8 mouse cellular contexts compared by ENCODE assay signal in the genomic region with DNA sequence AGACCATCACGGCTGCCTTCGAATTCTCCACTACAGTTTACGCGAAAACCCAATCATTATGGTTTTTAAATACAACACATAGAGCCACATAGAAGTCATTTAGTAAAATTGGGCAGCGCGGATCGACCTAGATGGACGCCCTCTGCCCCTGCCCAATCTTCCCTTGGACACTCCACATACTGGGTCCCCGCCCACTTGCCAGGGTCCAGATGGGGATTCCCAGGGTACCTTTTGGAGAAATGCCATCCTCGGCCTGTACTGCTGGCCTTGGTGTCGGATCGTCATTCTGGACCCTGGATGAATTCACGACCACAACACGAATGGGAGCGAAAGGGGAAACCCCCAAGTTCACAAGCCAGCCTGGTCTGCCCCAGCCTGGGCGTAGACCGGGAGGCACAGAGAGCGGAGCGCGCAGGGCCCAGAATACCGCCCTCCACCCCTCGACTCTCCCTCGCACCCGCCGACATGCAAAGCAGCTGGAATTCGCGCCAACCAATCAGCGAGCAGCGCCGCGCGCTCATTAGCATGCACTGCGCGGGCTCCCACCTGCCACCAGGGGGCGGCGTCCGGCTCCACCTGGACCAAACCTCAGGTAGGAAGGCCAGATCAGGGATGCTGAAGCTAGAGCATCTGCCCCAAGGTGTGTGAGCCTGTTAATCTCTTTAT. TPM values are rescaled to one million over a fixed set of nuclear protein-coding genes. Genes with fewer than 3 reads are reported as not detected.
A peak's percentile ranks its signal among the peaks of the same experiment; 100 is the strongest.
DNase-seq lines count a peak whose midpoint lies in the region; ATAC-seq and TF ChIP-seq lines count a peak whose summit lies in the region.

A gene (minus strand): TSS at position 420 of the 666 bp plus-strand sequence.

- no peak for TF ChIP-seq EP300 in heart, postnatal 0 days (IDR thresholded peaks at IDR 0.05; ENCODE audit: low read depth)
- no peak for TF ChIP-seq EP300 in liver, embryonic 14.5 days (IDR thresholded peaks at IDR 0.05; ENCODE audit: low read depth)

- H3K27ac ChIP-seq in forebrain, embryonic 13.5 days, result no peak within 1 kb of the TSS
- no peak within 1 kb of the TSS for H3K27ac ChIP-seq in heart, postnatal 0 days (ENCODE audit: low read depth)
- H3K27ac ChIP-seq in liver, embryonic 14.5 days, result no peak within 1 kb of the TSS
- H3K27ac ChIP-seq in neural tube, embryonic 11.5 days (ENCODE audit: low read depth, low read length), result no peak within 1 kb of the TSS
- H3K27ac ChIP-seq in stomach, embryonic 16.5 days (ENCODE audit: low read length), result no peak within 1 kb of the TSS

- WGBS in forebrain, embryonic 13.5 days, result 3% methylated on average over 37 of the region's 37 CpGs
- WGBS in heart, postnatal 0 days, result 7% methylated on average over 37 of the region's 37 CpGs
- 9% methylated on average over 37 of the region's 37 CpGs for WGBS in liver, embryonic 14.5 days (ENCODE audit: insufficient replicate concordance)
- 4% methylated on average over 37 of the region's 37 CpGs for WGBS in neural tube, embryonic 11.5 days
- WGBS in stomach, embryonic 16.5 days, result 4% methylated on average over 37 of the region's 37 CpGs

- H3K27me3 ChIP-seq in E14TG2a.4 (ENCODE audit: insufficient read depth, low read length), result peaks cover 28% of the 10 kb centered on the region
- 0 out of 2 replicates have a peak, but pooled peaks cover 13% of the 10 kb centered on the region for H3K27me3 ChIP-seq in forebrain, embryonic 13.5 days
- peaks cover 8% of the 10 kb centered on the region; the same call in 1 of the 2 replicates for H3K27me3 ChIP-seq in heart, postnatal 0 days (ENCODE audit: control insufficient read depth, insufficient read depth, low read length)
- peaks cover 3% of the 10 kb centered on the region; the same call in 1 of the 2 replicates for H3K27me3 ChIP-seq in liver, embryonic 14.5 days (ENCODE audit: control insufficient read depth, insufficient read depth, low read length)
- H3K27me3 ChIP-seq in neural tube, embryonic 11.5 days (ENCODE audit: control insufficient read depth, insufficient read depth, low read length), result no peaks in the 10 kb centered on the region
- H3K27me3 ChIP-seq in stomach, embryonic 16.5 days (ENCODE audit: control insufficient read depth, insufficient read depth, low read length), result no peaks in the 10 kb centered on the region

- H3K4me3 ChIP-seq in E14TG2a.4 (replicated peaks; ENCODE audit: low read length), result peak within 1 kb of the TSS; percentile 70
- peak within 1 kb of the TSS; percentile 42 for H3K4me3 ChIP-seq in forebrain, embryonic 13.5 days
- peak within 1 kb of the TSS; percentile 40 for H3K4me3 ChIP-seq in heart, postnatal 0 days (ENCODE audit: low read depth, low read length)
- H3K4me3 ChIP-seq in liver, embryonic 14.5 days (ENCODE audit: insufficient read depth in 1 of 2, low read depth in 2 of 2, low read length in 2 of 2), result peak within 1 kb of the TSS; percentile 2 to 13; a peak in 1 of 4 replicates
- peak within 1 kb of the TSS; percentile 32 for H3K4me3 ChIP-seq in neural tube, embryonic 11.5 days (ENCODE audit: low read depth, low read length)
- H3K4me3 ChIP-seq in stomach, embryonic 16.5 days (replicated peaks; ENCODE audit: low read length), result peak within 1 kb of the TSS; percentile 42

- peak; percentile 98 for ATAC-seq in forebrain, embryonic 13.5 days
- peak; percentile 98 for ATAC-seq in heart, postnatal 0 days (ENCODE audit: insufficient read depth, low read depth)
- peak; percentile 96 for ATAC-seq in liver, embryonic 14.5 days (ENCODE audit: insufficient read depth)
- ATAC-seq in neural tube, embryonic 11.5 days (ENCODE audit: insufficient read depth, low FRiP score, low TSS enrichment), result peak; percentile 97
- peak; percentile 99 for ATAC-seq in stomach, embryonic 16.5 days (ENCODE audit: insufficient read depth, low FRiP score)

- peaks cover 4% of the 10 kb centered on the region for H3K4me1 ChIP-seq in E14TG2a.4 (replicated peaks; ENCODE audit: low read depth, low read length)
- H3K4me1 ChIP-seq in forebrain, embryonic 13.5 days, result peaks cover 10% of the 10 kb centered on the region
- peaks cover 5% of the 10 kb centered on the region; the same call in 1 of the 2 replicates for H3K4me1 ChIP-seq in heart, postnatal 0 days (ENCODE audit: control insufficient read depth, insufficient read depth)
- no peaks in the 10 kb centered on the region; a peak in 2 of 4 replicates for H3K4me1 ChIP-seq in liver, embryonic 14.5 days (replicated peaks; ENCODE audit: control insufficient read depth in 2 of 2, insufficient read depth in 2 of 2, low read length in 1 of 2)
- no peaks in the 10 kb centered on the region; the same call in 1 of the 2 replicates for H3K4me1 ChIP-seq in neural tube, embryonic 11.5 days (ENCODE audit: control insufficient read depth, insufficient read depth, low read length)
- H3K4me1 ChIP-seq in stomach, embryonic 16.5 days (ENCODE audit: control insufficient read depth, insufficient read depth, low read length), result peaks cover 9% of the 10 kb centered on the region

- TF ChIP-seq CTCF in E14TG2a.4 (conservative IDR thresholded peaks at IDR 0.05; ENCODE audit: low read length), result peak; percentile 65
- peak; percentile 93 for TF ChIP-seq CTCF in heart, postnatal 0 days (IDR thresholded peaks at IDR 0.05; ENCODE audit: low read depth)
- peak; percentile 96 for TF ChIP-seq CTCF in liver, embryonic 14.5 days (IDR thresholded peaks at IDR 0.05; ENCODE audit: low read depth)

- H3K9ac ChIP-seq in forebrain, embryonic 13.5 days, result peak within 1 kb of the TSS; percentile 64
- H3K9ac ChIP-seq in heart, postnatal 0 days (replicated peaks; ENCODE audit: low read depth, low read length), result 0 out of 2 replicates have a peak within 1 kb of the TSS, but pooled peaks have one; percentile 8
- no peak within 1 kb of the TSS for H3K9ac ChIP-seq in liver, embryonic 14.5 days (replicated peaks)
- H3K9ac ChIP-seq in neural tube, embryonic 11.5 days (ENCODE audit: low read length), result peak within 1 kb of the TSS; percentile 39
- H3K9ac ChIP-seq in stomach, embryonic 16.5 days (ENCODE audit: low read length), result peak within 1 kb of the TSS; percentile 69

- peak; percentile 93 for DNase-seq in cerebellum, adult 11 months
- peak; percentile 80 for DNase-seq in heart, postnatal 0 days (ENCODE audit: low spot score)
- DNase-seq in kidney, postnatal 36 days, result peak; percentile 94 to 98
- DNase-seq in liver, embryonic 14.5 days (ENCODE audit: low read depth in 3 of 3, low spot score in 3 of 3), result peak; percentile 60 to 71 (median 60)
- DNase-seq in neural tube, embryonic 11.5 days (ENCODE audit: low spot score), result peak; percentile 90

- no peaks in the 10 kb centered on the region for H3K36me3 ChIP-seq in E14TG2a.4 (ENCODE audit: insufficient read depth, low read length)
- no peaks in the 10 kb centered on the region for H3K36me3 ChIP-seq in forebrain, embryonic 13.5 days (ENCODE audit: poor library complexity, severe bottlenecking)
- no peaks in the 10 kb centered on the region for H3K36me3 ChIP-seq in heart, postnatal 0 days (replicated peaks; ENCODE audit: control insufficient read depth, insufficient read depth, low read length)
- H3K36me3 ChIP-seq in liver, embryonic 14.5 days (replicated peaks; ENCODE audit: control insufficient read depth, insufficient read depth, low read depth), result no peaks in the 10 kb centered on the region
- H3K36me3 ChIP-seq in neural tube, embryonic 11.5 days (ENCODE audit: control insufficient read depth, insufficient read depth, low read length), result no peaks in the 10 kb centered on the region
- H3K36me3 ChIP-seq in stomach, embryonic 16.5 days (ENCODE audit: control insufficient read depth, insufficient read depth, low read length), result no peaks in the 10 kb centered on the region

- H3K9me3 ChIP-seq in E14TG2a.4 (ENCODE audit: low read length), result no peaks in the 10 kb centered on the region
- no peaks in the 10 kb centered on the region for H3K9me3 ChIP-seq in forebrain, embryonic 13.5 days (replicated peaks)
- no peaks in the 10 kb centered on the region for H3K9me3 ChIP-seq in heart, postnatal 0 days (replicated peaks; ENCODE audit: control insufficient read depth, low read length)
- no peaks in the 10 kb centered on the region for H3K9me3 ChIP-seq in liver, embryonic 14.5 days (ENCODE audit: control insufficient read depth, low read length)
- no peaks in the 10 kb centered on the region for H3K9me3 ChIP-seq in neural tube, embryonic 11.5 days (ENCODE audit: control insufficient read depth, low read length)
- no peaks in the 10 kb centered on the region for H3K9me3 ChIP-seq in stomach, embryonic 16.5 days (replicated peaks; ENCODE audit: control insufficient read depth, low read length)

- peak within 1 kb of the TSS; percentile 74 for H3K4me2 ChIP-seq in forebrain, embryonic 13.5 days
- H3K4me2 ChIP-seq in heart, postnatal 0 days (ENCODE audit: low read depth, low read length), result peak within 1 kb of the TSS; percentile 73
- peak within 1 kb of the TSS; percentile 53 for H3K4me2 ChIP-seq in liver, embryonic 14.5 days (ENCODE audit: low read depth)
- H3K4me2 ChIP-seq in neural tube, embryonic 11.5 days (ENCODE audit: low read depth), result peak within 1 kb of the TSS; percentile 71
- H3K4me2 ChIP-seq in stomach, embryonic 16.5 days (ENCODE audit: low read depth, low read length), result peak within 1 kb of the TSS; percentile 83

RNA-seq across cellular contexts. Expression of the gene that starts here (rescaled TPM):
- polyA plus RNA-seq in forebrain, embryonic 13.5 days (2015; fragmentation: Nextera tagmentation; extraction: Ambion mirVana), result 3.0 and 3.5 TPM in 2 replicates
- 0.62 and 0.80 TPM in 2 replicates for total RNA-seq in heart, postnatal 0 days (2014; rRNA removed; ENCODE audit: low replicate concordance)
- 0.23 and 0.33 TPM in 2 replicates for polyA plus RNA-seq in heart, postnatal 0 days (2015; fragmentation: Nextera tagmentation; extraction: Ambion mirVana)
- 0.04 and 0.09 TPM in 2 replicates for polyA plus RNA-seq in liver, embryonic 14.5 days (2012; rRNA removed)
- polyA plus RNA-seq in liver, embryonic 14.5 days (2014; fragmentation: Nextera tagmentation; extraction: Ambion mirVana), result not detected in 2 replicates
- polyA plus RNA-seq in neural tube, embryonic 11.5 days (2014; fragmentation: Nextera tagmentation; extraction: Ambion mirVana), result 1.1 and 1.5 TPM in 2 replicates
- polyA plus RNA-seq in stomach, embryonic 16.5 days (2015; fragmentation: Nextera tagmentation; extraction: Ambion mirVana), result 2.1 and 2.3 TPM in 2 replicates

Comparison
In these comparisons a context has a peak if more than half of its experiments do, and no peak if none do; other contexts are left out.
1. Peak in DNase-seq, ATAC-seq, H3K4me3 ChIP-seq, H3K9ac ChIP-seq and H3K4me2 ChIP-seq in heart, postnatal 0 days; RNA of the gene not detected or under 1 TPM.
2. Peak in DNase-seq, ATAC-seq, H3K4me3 ChIP-seq and H3K4me2 ChIP-seq in liver, embryonic 14.5 days; RNA of the gene not detected or under 1 TPM.
3. H3K4me3 ChIP-seq: peak in every context shown above with its lines; median percentile 70 in E14TG2a.4; 42 in forebrain, embryonic 13.5 days; 42 in stomach, embryonic 16.5 days; 40 in heart, postnatal 0 days; 32 in neural tube, embryonic 11.5 days; 8 in liver, embryonic 14.5 days.